Mouse (Mus musculus) heart, postnatal 0 days (tissue): ENCODE results near the gene Nfasc. TPM values are rescaled to one million over a fixed set of nuclear protein-coding genes. Genes with fewer than 3 reads are reported as not detected.

Experiments
- ATAC-seq: fragments of 200-750 bp; cut with Nextera tagmentation; 2 replicates; pipeline ENCODE4 v1.8.0; 2017; ENCODE audit warnings: low read depth, moderate number of reproducible peaks, moderate library complexity; ENCODE audit not compliant: insufficient read depth
- DNase-seq: peaks from one replicate; pipeline ENCODE4 v3.0.0-alpha.2; 2016; ENCODE audit warnings: low spot score
- H3K27ac ChIP-seq: fragments of 300-500 bp; sonication (generic); 2 replicates; pipeline ENCODE4 v1.5.1; 2014; ENCODE audit warnings: low read depth, mild to moderate bottlenecking
- H3K27me3 ChIP-seq: fragments of 300-500 bp; sonication (generic); 2 replicates; pipeline ENCODE4 v1.6.1; 2014; ENCODE audit warnings: low read length, mixed read lengths; ENCODE audit not compliant: control insufficient read depth, insufficient read depth
- H3K36me3 ChIP-seq: fragments of 300-500 bp; sonication (generic); replicated peaks from 2 replicates; pipeline ENCODE4 v1.6.1; 2014; ENCODE audit warnings: low read length, mixed read lengths; ENCODE audit not compliant: control insufficient read depth, insufficient read depth
- H3K4me1 ChIP-seq: fragments of 300-500 bp; sonication (generic); 2 replicates; pipeline ENCODE4 v1.6.1; 2014; ENCODE audit warnings: antibody characterized with exemption; ENCODE audit not compliant: control insufficient read depth, insufficient read depth
- H3K4me2 ChIP-seq: fragments of 300-500 bp; sonication (generic); 2 replicates; pipeline ENCODE4 v1.6.1; 2014; ENCODE audit warnings: low read depth, mild to moderate bottlenecking, low read length, moderate library complexity
- H3K4me3 ChIP-seq: fragments of 300-500 bp; sonication (generic); 2 replicates; pipeline ENCODE4 v1.5.1; 2014; ENCODE audit warnings: low read depth, low read length
- H3K9ac ChIP-seq: fragments of 300-500 bp; sonication (generic); replicated peaks from 2 replicates; pipeline ENCODE4 v1.6.1; 2014; ENCODE audit warnings: low read depth, low read length, mixed read lengths
- H3K9me3 ChIP-seq: fragments of 300-500 bp; sonication (generic); replicated peaks from 2 replicates; pipeline ENCODE4 v1.6.1; 2016; ENCODE audit warnings: low read length; ENCODE audit not compliant: control insufficient read depth
- CTCF ChIP-seq: IDR thresholded peaks from 2 replicates; pipeline ENCODE4 v1.5.1; 2016; ENCODE audit warnings: antibody characterized with exemption, control low read depth, low read depth
- EP300 ChIP-seq: IDR thresholded peaks from 2 replicates; pipeline ENCODE4 v1.6.1; 2016; ENCODE audit warnings: antibody characterized with exemption, low read depth
- WGBS: fragments of 180-500 bp; shearing (Covaris S2); extraction: QIAGEN DNeasy Blood & Tissue Kit; methylation state at CpG from one replicate; pipeline ENCODE4 v1.1.7; 2014; 5-methylcytosine and 5-hydroxymethylcytosine counted together
- polyA plus RNA-seq: library from polyadenylated mRNA; unstranded; fragments of >200 nt; fragmentation: Nextera tagmentation; extraction: Ambion mirVana; gene quantifications from 2 replicates; pipeline ENCODE4 v1.2.1, GENCODE M21; 2015
- total RNA-seq: library from RNA; depleted of rRNA; stranded (reverse); fragments of >200 nt; gene quantifications from 2 replicates; pipeline ENCODE4 v1.2.3, GENCODE M21; 2014; ENCODE audit warnings: low replicate concordance

Gene Nfasc
- total and polyA plus RNA-seq, 2 experiments from 2014 or later = 0.08 to 0.11 TPM

DNA sequence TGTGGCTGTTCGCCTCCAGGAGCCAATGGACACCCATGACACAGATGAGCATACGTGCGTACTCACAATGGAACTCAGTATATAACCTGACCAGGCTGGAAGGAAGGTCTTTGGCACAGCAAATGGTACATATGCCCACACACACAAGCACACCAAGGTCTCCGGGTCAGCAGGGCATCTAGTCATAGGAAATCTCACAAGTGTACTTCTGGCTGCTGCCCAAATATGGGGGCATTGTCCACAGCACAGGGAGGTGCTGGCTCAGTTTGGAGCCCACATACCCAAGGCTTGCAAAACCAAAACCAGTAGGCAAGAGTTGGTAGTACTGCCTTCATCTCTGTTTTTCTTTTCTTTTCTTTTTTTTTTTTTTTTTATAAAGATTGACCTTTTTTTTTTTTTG lies 206.1 kb downstream of the Nfasc start:
- Histone ChIP-seq H3K27me3 (peaks cover 72% of the 10 kb centered on the region), H3K4me1 (no peaks in the 10 kb centered on the region), H3K4me2 (no peak overlapping the region), H3K9me3 (no peaks in the 10 kb centered on the region), H3K36me3 (no peaks in the 10 kb centered on the region), H3K27ac (no peak overlapping the region), H3K9ac (no peak overlapping the region), H3K4me3 (no peak overlapping the region)
- DNase-seq (no peak), ATAC-seq (no peak)
- 77% methylated on average over 4 of the region's 4 CpGs for WGBS
- no peak for TF ChIP-seq EP300

DNA sequence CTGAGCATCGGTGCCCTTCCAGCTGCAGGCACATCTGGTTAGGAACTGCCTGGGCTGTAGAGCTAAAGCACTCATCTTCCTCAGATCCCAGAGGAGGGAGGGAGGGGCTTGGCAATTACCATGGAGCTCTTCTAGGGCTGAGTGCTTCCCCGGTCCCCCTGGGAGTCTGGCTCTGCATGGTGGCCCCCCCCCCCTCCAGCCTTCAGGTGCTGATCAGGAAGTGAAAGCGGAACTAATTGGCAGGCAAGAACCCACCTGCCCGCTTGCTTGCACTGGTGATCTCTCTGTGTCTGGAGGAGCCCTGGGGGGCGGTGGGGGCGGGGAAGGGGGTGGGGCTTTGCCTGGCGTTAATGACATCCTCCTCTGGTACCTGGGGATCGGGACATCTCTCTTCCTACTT lies 207.8 kb downstream of the Nfasc start:
- no peaks in the 10 kb centered on the region for H3K9me3 ChIP-seq
- no peak overlapping the region for H3K9ac ChIP-seq
- no peak for ATAC-seq
- no peak for DNase-seq
- H3K4me3 ChIP-seq = no peak overlapping the region
- H3K27ac ChIP-seq = no peak overlapping the region
- H3K27me3 ChIP-seq = peaks cover 55% of the 10 kb centered on the region
- H3K36me3 ChIP-seq = no peaks in the 10 kb centered on the region
- H3K4me2 ChIP-seq = no peak overlapping the region
- TF ChIP-seq CTCF (no peak), EP300 (no peak)
- 5% methylated on average over 8 of the region's 8 CpGs for WGBS
- H3K4me1 ChIP-seq = no peaks in the 10 kb centered on the region

DNA sequence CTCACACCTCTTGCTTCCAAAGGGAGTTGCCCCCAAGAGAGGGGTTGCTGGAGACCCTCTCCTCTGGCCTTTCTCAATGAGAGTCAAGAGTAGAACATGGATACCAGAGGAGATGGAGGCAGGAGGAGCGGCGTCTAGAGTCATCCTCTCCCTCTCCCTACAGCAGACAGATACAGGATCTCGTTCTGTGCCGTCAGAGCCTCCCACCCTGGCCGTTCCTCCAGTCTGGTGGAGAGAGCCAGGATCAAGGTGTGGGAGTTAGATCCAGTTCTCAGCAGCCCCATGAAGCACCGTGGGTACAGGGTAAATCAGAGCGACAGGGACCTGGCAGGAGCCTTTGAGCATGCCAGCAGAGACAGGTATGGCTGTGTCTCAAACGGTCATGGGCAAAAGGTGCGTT lies 209.1 kb downstream of the Nfasc start:
- Histone ChIP-seq H3K27ac (no peak overlapping the region), H3K9ac (no peak overlapping the region), H3K9me3 (no peaks in the 10 kb centered on the region), H3K4me3 (no peak overlapping the region), H3K4me1 (no peaks in the 10 kb centered on the region), H3K4me2 (no peak overlapping the region), H3K27me3 (peaks cover 44% of the 10 kb centered on the region), H3K36me3 (no peaks in the 10 kb centered on the region)
- ATAC-seq (no peak), DNase-seq (no peak)
- TF ChIP-seq EP300 (no peak), CTCF (no peak)
- WGBS = 45% methylated on average over 9 of the region's 9 CpGs

DNA sequence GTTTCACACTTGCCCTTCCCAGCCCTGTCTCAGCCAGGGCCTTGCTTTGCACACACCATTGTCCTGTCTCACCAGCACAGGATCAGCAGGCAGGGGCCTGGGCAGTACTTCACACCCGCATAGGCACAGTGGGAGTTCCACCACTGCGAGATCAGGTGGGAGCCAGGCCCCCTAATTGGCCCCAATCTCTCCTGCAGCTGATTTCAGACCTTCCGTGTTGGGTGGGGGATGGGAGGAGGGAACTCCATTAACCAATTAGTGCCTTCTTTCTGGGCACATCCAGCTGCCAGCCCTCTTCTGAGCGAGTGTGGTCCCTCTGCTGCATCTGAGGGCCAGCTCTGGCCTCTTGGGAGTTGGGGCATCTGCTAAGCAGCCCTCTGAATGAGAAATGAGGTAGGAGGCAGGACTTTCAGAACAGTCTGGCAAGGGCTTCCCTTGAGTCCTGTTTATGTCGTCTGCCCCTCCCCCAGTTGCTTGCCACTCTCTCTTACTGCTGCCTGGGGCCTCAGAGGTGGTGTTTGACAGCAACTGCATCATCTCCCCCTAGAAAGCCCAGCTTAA lies 210.9 kb downstream of the Nfasc start:
- 19% methylated on average over 5 of the region's 5 CpGs for WGBS

DNA sequence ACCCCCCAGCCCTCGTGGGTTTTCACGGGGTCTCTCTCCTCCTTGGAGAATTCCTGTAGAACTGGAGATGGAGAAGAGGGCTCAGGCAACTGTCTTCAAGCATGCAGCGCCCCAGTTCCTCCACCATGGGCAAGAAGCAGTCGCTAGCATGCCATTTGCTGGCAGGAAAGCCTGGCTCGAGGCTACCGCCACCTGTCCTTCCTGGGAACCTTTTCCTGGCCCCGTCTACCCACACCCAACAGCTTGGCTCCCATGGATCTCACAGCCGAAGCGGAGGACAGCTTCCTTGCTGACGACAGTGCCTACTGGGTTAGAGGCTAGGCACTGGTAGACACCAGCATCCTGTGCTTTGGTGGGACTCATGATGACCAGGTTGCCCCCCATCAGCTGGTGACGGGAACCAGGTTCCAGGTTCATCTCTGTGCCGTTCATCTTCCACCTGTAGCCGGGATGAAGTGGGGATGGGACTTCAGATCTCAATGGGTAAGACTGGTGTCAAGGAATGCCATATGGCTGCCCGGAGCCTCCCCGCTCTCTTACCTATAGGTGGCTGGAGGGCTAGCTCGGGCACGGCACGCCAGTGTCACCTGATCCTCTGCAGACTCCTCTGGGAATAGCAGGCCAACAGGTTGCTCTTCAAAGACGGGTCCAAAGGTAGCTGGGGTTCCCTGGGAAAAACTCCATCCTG lies 212.8 kb downstream of the Nfasc start:
- Histone ChIP-seq H3K9me3 (no peaks in the 10 kb centered on the region), H3K4me2 (no peak overlapping the region), H3K27ac (no peak overlapping the region), H3K36me3 (no peaks in the 10 kb centered on the region), H3K4me3 (no peak overlapping the region), H3K9ac (no peak overlapping the region), H3K27me3 (peaks cover 38% of the 10 kb centered on the region), H3K4me1 (no peaks in the 10 kb centered on the region)
- no peak for DNase-seq
- ATAC-seq = no peak
- no peak for TF ChIP-seq EP300
- TF ChIP-seq CTCF = no peak
- WGBS = 73% methylated on average over 19 of the region's 19 CpGs

More for the DNA sequence above, 210.9 kb downstream of the Nfasc start:
- Histone ChIP-seq H3K27me3 (peaks cover 45% of the 10 kb centered on the region), H3K4me1 (no peaks in the 10 kb centered on the region), H3K4me2 (no peak overlapping the region), H3K27ac (no peak overlapping the region), H3K9me3 (no peaks in the 10 kb centered on the region), H3K36me3 (no peaks in the 10 kb centered on the region), H3K4me3 (no peak overlapping the region), H3K9ac (no peak overlapping the region)
- no peak for DNase-seq
- TF ChIP-seq EP300 (no peak), CTCF (no peak)
- ATAC-seq = no peak

DNA sequence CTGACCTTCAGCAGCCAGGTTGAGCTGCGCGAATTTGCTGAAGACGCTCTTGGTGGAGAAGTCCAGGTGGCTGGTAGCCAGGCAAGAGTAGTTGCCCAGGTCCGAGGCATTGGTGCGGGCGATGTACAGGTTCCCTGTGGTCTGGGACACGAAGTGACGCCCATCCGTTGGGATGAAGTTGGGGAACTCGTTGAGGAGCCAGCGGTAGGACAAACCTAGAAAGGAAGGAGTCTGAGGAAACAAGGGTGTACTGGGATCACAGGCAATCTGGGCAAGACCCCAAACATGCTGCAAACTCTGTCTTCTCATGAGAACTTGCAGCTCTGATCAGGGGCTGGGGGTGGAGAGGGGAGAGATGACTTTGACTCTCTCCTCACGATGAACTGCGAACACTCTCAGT lies 213.5 kb downstream of the Nfasc start:
- Histone ChIP-seq H3K9me3 (no peaks in the 10 kb centered on the region), H3K27ac (no peak overlapping the region), H3K4me1 (no peaks in the 10 kb centered on the region), H3K4me2 (no peak overlapping the region), H3K4me3 (no peak overlapping the region), H3K36me3 (no peaks in the 10 kb centered on the region), H3K9ac (no peak overlapping the region), H3K27me3 (peaks cover 31% of the 10 kb centered on the region)
- TF ChIP-seq EP300 = no peak
- no peak for TF ChIP-seq CTCF
- ATAC-seq (no peak), DNase-seq (no peak)
- WGBS = 91% methylated on average over 13 of the region's 13 CpGs
